Mouse (Mus musculus) Patski (cell line): ENCODE measurements at regions not wholly inside any gene's neighbourhood (a gene's known extent, or its start where the extent isn't known, plus 50 kb on each side); places are given as distances from the start of the nearest gene placed in this dataset.

Source experiments
- ATAC-seq: fragments of 100-300 bp; one replicate; pipeline ENCODE4 v1.8.0; 2021
- CTCF ChIA-PET: fragments of 350-600 bp; sonication (Branson Sonifier 250); formaldehyde crosslinking; loops from one replicate; lab custom pipeline; 2022; ENCODE audit warnings: inconsistent platforms; lab: Charles Lee
- POLR2A ChIA-PET: fragments of 350-600 bp; sonication (Branson Sonifier 250); formaldehyde crosslinking; loops from one replicate; lab custom pipeline; 2022; ENCODE audit warnings: antibody characterized with exemption, inconsistent platforms; lab: Charles Lee
- DNase-seq: peaks from one replicate; pipeline ENCODE4 v3.0.0-alpha.2; 2011; ENCODE audit warnings: low read depth, low spot score
- H3K27me3 ChIP-seq: fragments of 371-371 bp; one replicate; pipeline ENCODE4 v1.5.1; 2021
- CTCF ChIP-seq: fragments of 100-300 bp; IDR thresholded peaks from one replicate; pipeline ENCODE4 v1.5.1; 2021
- in situ Hi-C: fragments of 300-500 bp; cut with MboI; formaldehyde crosslinking; loops from 3 replicates; pipeline ENCODE4 v1.11.1; 2018; ENCODE audit warnings: low pct_unique_long_range_greater_than_20kb, mixed read lengths

GRCm38 (mm10) chr6:53147478-53147877, 79.0 kb upstream of the Jazf1 start:
- ChIA-PET POLR2A (no interaction called here), CTCF (interaction anchor here (1.3 kb wide), 1 partner anchor 115 kb away, joined by 5 read pairs; no protein-coding TSS in a partner anchor)
- in situ Hi-C loops = loop anchor here (10.0 kb wide), 1 partner anchor 123 kb away; no protein-coding TSS in a partner anchor
- DNase-seq (no peak), ATAC-seq (no peak)
- H3K27me3 ChIP-seq = peaks cover 10% of the 10 kb centered on the region
- no peak for TF ChIP-seq CTCF

DNA sequence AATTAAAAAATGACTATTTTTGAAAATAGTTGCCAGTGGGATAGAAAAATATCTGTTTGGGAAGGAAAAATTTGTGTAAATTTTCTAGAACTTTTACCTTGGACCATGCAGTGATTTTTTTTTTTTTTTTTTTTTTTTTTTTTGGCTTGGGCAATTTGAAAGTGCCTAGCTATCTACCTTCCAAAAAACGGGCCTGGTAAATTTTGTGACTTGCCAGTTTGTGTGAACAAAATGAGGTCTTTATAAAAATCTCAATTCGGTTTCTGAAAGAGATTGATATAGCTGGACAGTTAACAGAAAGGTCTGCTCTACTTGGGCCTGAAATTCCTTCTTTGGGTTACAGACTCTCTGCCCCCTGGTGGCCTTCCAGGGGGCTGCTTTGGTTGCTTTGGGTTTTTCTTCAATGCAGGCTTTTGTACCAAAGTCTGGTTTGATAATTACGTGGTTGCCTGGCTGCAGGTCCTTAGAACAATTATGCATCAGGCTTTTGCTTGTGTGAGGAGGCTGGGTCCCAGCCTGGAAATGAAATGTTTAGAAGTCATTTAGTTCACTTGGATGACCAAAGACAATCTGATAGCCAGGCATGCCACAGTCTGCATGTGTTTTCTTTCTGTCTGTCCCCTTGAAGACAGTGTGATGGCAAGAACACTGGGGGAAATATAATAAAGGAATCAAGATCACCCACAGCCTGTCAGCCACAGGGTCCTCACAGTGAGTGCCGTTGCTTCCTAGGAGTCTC, 75.6 kb upstream of the Jazf1 start:
- DNase-seq = no peak
- ChIA-PET POLR2A (interaction anchor here (0.8 kb wide), 1 partner anchor 270 kb away, joined by 3 read pairs; no protein-coding TSS in a partner anchor), CTCF (interaction anchor here (0.7 to 1.1 kb wide), 4 partner anchors 8 to 78 kb away, joined by 3 read pairs; no protein-coding TSS in a partner anchor)
- in situ Hi-C loops = loop anchor here (5.0 to 10.0 kb wide), 2 partner anchors 97 to 119 kb away; no protein-coding TSS in a partner anchor
- no peak for ATAC-seq
- TF ChIP-seq CTCF = peak; percentile 92
- no peaks in the 10 kb centered on the region for H3K27me3 ChIP-seq

GRCm38 (mm10) chr6:53134410-53134809, 66.0 kb upstream of the Jazf1 start:
- in situ Hi-C loops = no loop called here
- no peak for DNase-seq
- ChIA-PET POLR2A (no interaction called here), CTCF (no interaction called here)
- H3K27me3 ChIP-seq = no peaks in the 10 kb centered on the region
- TF ChIP-seq CTCF = no peak
- no peak for ATAC-seq

DNA sequence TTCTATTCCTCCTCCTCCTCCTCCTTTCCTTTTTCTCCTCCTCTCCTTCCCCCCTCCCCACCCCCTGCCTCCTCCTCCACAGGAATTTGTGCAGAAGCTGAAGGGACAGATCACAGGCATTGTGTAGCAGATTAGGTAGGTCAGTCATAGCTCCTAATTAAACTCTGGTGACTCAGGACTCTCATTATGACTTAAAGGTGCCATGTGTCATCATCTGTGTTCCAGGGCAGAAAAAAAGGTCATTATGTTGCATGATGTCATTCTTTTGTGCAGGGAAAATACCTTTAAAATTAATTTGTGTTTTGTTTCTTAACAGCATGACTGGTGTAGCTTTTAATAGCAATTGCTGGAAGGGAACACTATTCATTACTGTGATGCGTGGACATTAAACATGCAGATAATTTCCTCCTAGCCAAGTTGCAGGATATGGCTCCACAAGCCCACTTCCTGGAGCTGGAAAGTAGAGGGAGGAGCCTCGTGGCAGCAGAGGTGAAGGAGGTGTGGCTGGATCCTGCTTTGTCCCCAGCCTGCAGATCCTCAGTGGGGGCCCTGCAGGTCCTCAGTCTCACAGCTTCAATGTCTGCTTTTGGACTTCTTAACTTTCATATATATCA, 62.4 kb upstream of the Jazf1 start:
- in situ Hi-C loops = no loop called here
- POLR2A ChIA-PET = no interaction called here
- ATAC-seq (no peak), DNase-seq (peak; percentile 24)
- CTCF ChIA-PET = interaction anchor here (1.3 kb wide), 2 partner anchors 11 kb away, joined by 4 read pairs; no protein-coding TSS in a partner anchor
- TF ChIP-seq CTCF = no peak
- H3K27me3 ChIP-seq = no peaks in the 10 kb centered on the region

- POLR2A ChIA-PET = no interaction called here
- ATAC-seq (no peak), DNase-seq (no peak)
- TF ChIP-seq CTCF = no peak
- in situ Hi-C loops = loop anchor here (5.0 kb wide), 1 partner anchor 34 kb away; no protein-coding TSS in a partner anchor
- CTCF ChIA-PET = no interaction called here
- no peaks in the 10 kb centered on the region for H3K27me3 ChIP-seq
Measured at GRCm38 (mm10) chr6:53126776-53127175, 58.3 kb upstream of the Jazf1 start.

- CTCF ChIA-PET = interaction anchor here (0.8 kb wide), 1 partner anchor 9 kb away, joined by 4 read pairs; no protein-coding TSS in a partner anchor
- no peak for TF ChIP-seq CTCF
- in situ Hi-C loops = loop anchor here (5.0 kb wide), 1 partner anchor 33 kb away; no protein-coding TSS in a partner anchor
- ATAC-seq (no peak), DNase-seq (no peak)
- H3K27me3 ChIP-seq = no peaks in the 10 kb centered on the region
- POLR2A ChIA-PET = interaction anchor here (0.6 kb wide), 1 partner anchor 11 kb away, joined by 3 read pairs; no protein-coding TSS in a partner anchor
Measured at GRCm38 (mm10) chr6:53124800-53125450, 56.5 kb upstream of the Jazf1 start.

DNA sequence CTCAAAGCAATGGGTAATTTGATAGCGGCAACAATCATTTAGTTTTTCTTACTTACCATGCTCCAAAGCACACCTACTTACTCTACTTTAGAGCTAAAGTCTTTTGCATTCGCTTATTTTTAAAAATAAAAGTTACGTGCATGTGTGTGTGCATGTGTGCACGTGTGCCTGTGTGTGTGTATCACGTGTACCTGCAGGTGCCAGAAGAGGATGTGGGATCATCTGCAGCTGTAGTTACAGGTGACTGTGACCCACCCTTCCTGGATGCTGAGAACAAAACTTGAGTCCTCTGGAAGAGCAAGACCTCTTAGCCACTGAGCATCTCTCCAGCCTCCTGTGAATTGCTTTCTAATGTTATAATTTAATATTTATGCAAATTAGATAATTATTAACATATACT, 52.0 kb upstream of the Jazf1 start:
- no peak for TF ChIP-seq CTCF
- CTCF ChIA-PET = interaction anchor here (1.0 to 1.4 kb wide), 2 partner anchors 10 to 33 kb away, joined by 4 read pairs; no protein-coding TSS in a partner anchor
- in situ Hi-C loops = no loop called here
- POLR2A ChIA-PET = no interaction called here
- DNase-seq (no peak), ATAC-seq (no peak)
- H3K27me3 ChIP-seq = no peaks in the 10 kb centered on the region
